Mouse (Mus musculus) lung, adult 2 months (tissue): Measurements from ENCODE around the gene Cers3.

Experiments used
- CTCF ChIP-seq: fragments of 200-500 bp; IDR thresholded peaks from 2 replicates; pipeline ENCODE4 v1.5.1; 2011; ENCODE audit warnings: mild to moderate bottlenecking, low read length, control low read depth; ENCODE audit not compliant: insufficient read depth
- POLR2A ChIP-seq: fragments of 200-500 bp; IDR thresholded peaks from 2 replicates; pipeline ENCODE4 v1.6.1; 2011; ENCODE audit warnings: low read depth, mild to moderate bottlenecking, control low read depth, low read length, borderline replicate concordance; ENCODE audit errors: extremely low read depth

DNA sequence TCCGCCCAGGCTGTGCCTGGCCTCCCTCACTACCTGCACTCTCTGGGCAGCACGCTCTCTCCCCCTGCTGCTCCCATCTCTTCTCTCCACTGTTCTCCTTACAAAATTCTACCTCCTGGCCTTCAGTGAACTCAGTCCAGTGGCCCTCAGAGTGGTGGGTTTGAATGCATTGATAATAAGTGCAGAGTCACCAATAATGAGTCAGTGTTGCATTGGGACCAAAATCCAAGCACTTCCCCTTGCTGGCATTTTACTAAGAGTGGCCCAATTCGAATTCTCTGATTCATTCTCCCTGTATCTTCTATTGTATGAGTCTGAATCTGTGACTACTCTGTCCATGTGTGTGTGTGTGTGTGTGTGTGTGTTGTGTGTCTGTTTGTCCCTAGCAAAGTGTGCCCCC lies 63.5 kb downstream of the Cers3 start:
- TF ChIP-seq CTCF (no peak), POLR2A (no peak)
